Mouse (Mus musculus) gastrocnemius, postnatal 25 days (tissue): Measurements from ENCODE around the gene Otulin. TPM values are rescaled to one million over a fixed set of nuclear protein-coding genes. Genes with fewer than 3 reads are reported as not detected.

Source experiments
- DNase-seq: peaks from one replicate; pipeline ENCODE4 v3.0.0; 2022
- total RNA-seq, 2 experiments: library from RNA; stranded (reverse); gene quantifications; 1 replicate in 1 of 2; 2 replicates in 1 of 2; pipeline ENCODE4 v1.2.3; 2021

The Otulin gene
- total RNA-seq, 2 experiments from 2014 or later: 21.1 to 23.3 TPM

DNA sequence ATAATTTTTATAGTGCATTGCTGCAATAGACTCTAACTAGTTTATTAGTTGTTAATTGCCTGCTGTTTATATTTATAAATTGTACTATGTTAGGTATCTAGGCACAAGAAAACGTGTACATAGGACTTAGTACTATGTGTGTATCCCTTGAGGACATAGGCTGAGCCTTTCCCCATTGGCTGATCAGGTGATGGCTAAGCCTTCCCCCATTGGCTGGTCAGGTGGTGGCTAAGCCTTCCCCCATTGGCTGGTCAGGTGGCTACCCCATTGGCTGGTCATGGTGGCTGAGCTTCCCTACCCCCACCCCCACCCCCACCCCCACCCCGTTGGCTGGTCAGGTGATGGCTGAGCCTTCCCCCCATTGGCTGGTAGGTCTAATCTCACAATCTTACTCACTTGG, 50.6 kb downstream of the Otulin start:
- no peak for DNase-seq

DNA sequence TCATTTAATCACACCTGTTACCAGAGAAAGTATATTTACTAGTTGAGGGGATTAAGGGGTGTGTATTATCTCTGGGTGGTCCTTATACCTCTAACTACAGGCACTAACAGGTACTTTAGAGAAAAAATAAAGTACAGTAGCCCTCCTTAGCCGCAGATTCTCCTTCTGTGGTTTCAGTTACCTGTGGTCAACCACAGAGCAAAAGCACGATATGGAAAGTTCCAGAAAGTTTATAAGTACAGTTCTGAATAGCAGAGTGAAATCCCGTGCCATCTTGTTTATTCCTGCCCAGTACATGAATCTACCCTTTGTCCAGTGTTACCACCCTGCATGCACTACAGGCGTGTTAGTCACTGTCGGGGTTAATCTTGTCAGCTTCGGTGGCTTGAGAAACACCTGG, 51.6 kb downstream of the Otulin start:
- no peak for DNase-seq

GRCm38 (mm10) chr15:27577915-27578780, 52.3 kb downstream of the Otulin start:
- no peak for DNase-seq

DNA sequence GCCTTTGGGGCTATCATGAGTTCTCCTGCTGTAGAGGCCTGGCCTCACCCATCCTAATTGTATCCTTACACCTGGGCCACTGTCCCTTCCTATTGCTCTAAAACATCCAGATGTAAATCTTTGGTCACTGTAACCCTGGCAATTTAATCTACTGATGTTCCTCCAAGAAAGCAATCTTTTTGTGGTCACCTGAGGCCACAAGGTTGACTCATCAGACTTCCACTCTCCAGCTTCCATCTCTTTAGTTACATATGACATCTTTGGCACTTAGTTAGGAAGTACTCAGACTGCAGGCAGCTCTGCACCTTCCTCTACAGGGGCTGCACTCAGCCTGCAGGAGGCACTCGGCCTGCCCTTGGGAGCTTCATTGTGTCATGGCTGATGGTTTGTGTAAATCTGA, 53.6 kb downstream of the Otulin start:
- no peak for DNase-seq

DNA sequence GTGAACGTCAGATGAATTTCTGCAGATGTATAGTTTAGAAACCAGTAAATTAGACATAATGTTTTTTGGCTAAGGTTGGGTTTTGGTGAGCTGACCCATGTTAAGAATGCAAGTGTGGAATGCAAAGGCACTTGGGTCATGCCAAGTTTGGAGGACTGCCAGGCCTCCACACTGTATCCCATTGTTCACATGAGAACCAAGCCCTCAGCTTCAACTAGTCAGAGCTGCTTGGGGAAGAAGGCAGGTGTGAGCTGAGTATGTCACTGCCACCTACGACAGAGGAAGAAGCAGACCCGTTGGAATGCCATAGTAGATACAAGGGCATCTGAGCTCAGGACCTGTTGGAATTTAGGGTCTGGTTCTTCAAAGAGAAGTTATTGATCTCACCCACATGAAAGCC, 54.6 kb downstream of the Otulin start:
- DNase-seq: no peak

GRCm38 (mm10) chr15:27574992-27575781, 55.3 kb downstream of the Otulin start:
- DNase-seq: no peak

DNA sequence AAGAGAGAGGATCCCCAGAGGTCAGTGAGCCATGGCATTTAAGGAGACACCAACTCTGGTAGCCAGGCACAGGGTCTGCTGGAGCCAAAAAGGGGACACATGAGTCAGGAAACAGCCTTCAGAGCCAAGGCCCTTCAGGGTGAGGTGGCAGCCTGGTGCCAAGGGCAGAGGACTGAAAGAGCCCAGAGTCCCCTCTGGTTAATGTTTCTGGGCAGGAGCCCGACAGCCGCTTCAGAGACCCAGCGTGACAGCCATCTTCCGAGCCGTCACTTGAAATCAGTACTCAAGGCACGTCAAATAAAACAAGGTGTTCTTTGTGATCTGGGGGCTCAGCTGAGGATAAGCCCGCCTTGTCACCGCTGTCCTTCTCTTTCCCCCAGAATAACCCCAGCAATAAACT, 59.3 kb downstream of the Otulin start:
- peak; percentile 81 for DNase-seq

GRCm38 (mm10) chr15:27570385-27570784, 60.1 kb downstream of the Otulin start:
- no peak for DNase-seq

DNA sequence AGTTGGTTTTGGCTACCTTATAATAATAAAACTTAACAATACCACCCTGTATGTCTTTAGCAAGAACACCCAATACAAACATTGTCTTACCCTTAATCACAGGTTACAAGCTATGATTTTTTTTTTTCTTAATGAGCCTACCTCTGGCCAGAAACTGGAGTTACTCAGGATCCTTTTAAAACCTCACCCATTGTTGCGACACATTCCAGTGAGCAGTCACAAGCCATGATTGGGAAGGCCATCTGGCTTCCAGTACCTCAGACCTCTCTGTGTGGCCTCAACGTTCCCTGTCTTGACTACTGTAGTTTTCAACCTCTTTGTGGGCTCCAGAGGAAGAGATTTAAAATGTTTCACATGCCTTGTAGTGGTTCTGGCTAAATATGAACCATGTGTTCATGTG, 60.6 kb downstream of the Otulin start:
- DNase-seq: no peak

DNA sequence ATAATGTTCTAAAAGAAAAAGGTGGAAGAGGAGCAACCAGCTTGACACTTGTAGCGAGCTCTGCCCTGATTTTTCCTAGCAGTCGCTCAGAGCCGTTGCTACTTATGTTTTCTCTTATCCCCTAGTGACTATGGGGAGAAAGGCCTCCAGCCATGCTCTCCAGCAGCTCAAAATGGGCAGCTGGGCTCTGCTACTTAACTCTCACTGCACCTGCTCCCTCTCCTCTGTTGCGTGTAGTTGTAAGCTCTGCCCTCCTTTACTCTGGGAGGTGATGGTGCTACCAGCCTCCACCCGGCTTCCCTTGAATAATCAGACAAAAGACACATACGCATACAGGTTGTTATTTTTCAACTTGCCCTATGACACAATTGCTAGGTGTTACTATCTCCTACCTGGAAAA, 62.1 kb downstream of the Otulin start:
- DNase-seq: no peak

DNA sequence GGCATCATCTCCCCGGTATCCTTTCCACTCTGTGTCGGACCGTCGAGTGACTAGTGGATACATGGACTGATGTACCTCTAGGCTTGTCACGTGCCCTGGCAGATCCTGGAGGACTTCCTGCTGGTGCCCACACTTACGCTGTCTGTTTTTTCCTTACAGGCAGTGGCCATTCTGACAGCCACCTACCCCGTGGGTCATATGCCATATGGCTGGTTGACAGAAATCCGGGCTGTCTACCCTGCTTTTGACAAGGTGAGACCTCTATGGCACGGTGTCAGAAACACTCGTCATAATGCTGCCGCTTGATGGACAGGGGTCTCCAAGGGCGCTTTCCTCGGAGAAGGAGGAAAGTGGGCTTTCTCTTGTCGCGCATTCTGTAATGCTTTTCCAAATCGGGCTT, 63.1 kb downstream of the Otulin start:
- no peak for DNase-seq

DNA sequence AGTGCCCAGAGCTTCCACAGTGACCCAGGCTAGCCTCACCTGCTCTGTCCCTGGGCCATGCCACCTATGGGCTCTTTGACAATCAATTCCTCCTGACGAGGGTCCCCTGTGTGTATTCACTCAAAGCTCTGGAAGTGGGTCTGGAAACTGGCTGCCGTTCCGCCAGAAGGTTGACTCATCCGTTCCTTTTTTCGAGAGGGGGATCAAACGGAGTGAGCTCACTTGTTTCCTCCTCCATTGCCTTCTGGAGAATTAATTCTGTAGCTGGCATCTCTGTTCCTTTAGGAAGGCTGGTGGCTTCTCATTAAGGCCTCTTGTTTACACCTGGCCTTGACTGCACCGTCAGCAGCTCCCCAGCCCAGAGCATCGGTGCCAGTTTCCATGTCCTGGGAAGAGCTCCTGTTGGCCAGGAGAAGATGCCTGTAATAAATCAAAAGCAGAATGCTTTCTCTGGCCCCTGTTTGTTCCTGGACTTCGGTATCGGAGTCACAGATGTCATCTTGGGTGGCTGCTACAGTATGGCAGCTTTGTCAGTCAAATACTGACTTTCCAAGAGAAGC, 64.8 kb downstream of the Otulin start:
- peak; percentile 64 for DNase-seq

- DNase-seq: no peak
Measured at GRCm38 (mm10) chr15:27564106-27565100, 66.1 kb downstream of the Otulin start.

- DNase-seq: no peak
Measured at GRCm38 (mm10) chr15:27560315-27560714, 70.2 kb downstream of the Otulin start.

DNA sequence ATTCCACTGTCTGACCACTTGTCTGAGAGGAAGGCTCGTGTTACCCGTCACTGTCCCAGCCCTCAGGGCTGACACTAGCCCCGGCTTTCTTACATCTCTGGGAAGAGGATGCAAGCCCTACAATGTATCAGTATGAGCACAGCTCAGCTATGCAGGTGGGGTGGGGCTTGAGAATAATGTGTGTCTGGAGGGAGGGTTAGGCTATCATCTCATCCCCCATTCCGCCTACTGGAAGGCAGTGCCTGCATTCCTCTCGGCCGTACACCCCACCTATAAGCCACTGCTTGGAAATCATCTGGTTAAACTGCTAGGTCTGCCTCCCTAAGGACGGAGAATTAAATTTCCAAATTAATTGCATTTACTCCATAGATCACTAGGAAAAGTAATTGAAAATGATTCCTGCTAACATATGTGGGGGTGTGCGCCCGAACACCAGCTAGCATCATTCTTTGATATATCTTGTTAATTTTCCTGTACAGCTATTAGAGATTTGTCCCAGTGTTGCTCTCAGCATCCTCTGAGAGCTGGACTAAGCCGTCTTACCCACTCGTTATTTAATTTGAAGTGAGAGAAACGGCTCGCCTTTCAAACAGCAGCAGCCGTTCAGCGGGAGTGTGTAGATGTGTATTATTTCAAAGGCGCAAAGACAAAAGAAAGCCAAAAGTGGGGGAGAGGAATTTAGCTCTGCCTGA, 71.9 kb downstream of the Otulin start:
- DNase-seq: no peak

DNA sequence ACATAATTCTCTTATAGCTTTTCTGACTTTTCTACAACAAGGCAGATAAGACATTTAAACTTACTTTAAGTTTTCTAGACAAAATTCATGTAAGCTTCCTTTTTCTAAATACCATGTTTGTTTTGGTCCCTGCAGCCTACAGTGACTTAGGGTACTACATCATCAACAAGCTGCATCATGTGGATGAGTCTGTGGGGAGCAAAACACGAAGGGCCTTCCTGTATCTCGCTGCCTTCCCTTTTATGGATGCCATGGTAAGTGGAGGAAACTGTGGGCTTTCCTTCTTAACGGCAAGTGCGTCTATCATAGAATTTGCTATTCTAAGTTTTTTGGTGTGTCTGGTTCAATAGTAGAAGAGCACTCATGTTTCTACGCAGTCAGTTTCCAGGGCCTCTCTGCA, 76.9 kb downstream of the Otulin start:
- no peak for DNase-seq

DNA sequence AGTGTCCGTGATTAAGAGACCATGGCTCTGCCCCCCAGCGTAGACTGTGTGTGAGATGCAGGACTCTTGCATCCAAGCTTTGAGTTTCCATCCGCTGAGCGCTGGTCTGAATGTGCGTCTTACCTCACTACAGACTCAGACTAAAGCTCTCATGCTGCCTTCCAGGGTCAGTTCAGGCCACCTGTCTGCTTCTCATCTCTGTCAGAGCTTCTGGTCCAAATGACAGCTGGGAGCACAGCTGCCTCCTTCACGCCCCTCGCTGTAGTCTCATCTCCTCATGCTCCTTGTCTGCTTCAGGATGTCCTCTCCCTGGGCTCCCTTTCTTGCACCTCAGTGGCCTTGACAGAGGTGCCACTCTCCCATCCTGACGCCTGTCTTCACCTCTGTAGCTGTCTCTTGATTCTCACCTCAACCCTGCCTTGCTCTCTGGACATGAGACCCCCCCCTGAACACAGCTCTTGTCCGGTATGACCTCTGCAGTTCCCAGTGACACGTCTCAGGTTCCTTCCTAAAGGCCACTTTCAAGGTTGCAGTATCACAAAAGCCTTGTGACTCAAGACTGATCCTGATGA, 78.3 kb downstream of the Otulin start:
- no peak for DNase-seq

DNA sequence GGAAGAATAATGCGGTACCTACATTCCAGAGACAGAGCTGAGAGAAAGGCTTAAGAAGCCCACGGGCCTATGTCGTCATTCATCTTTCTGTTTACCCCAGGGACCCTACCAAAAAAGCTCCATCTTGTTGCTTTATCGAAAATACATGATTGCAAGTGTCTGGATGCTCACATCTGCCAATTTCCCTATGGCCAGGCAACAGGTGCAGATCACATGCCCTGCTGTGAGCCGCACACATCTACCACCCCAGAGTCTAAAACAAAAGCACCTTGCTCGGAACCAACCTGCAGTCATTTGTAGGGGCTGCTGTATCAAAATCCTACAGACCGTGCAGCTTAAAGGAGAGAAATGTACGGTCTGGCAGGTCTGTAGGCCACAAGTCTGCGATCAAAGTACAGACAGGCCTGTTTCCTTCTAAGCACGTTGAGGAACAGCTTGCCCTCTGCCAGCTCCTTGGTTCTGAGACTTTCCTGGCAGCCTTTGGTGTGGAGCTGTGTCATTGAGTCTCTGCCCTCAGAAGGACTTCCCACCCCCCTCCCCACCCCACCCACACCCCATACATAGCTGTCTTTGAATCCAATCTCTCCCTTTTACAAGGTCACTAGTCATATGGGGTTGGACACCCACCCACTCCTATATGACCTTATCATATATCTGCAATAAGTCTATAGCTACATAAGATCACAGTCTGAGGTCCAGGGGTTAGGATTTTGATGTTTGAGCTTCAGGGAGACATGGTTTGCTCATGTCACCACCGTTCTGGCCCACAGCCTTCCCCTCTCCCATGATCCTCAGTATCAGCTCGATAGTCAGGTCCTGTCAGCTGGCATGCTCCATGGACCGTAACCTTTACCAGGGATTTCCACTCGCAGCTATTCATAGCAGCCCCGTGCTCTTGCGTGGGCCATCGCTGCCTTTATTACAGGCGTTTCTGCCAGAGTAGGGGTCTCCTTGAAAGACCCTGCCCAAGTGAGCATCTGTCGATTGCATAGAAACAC, 79.1 kb downstream of the Otulin start:
- DNase-seq: peak; percentile 58

DNA sequence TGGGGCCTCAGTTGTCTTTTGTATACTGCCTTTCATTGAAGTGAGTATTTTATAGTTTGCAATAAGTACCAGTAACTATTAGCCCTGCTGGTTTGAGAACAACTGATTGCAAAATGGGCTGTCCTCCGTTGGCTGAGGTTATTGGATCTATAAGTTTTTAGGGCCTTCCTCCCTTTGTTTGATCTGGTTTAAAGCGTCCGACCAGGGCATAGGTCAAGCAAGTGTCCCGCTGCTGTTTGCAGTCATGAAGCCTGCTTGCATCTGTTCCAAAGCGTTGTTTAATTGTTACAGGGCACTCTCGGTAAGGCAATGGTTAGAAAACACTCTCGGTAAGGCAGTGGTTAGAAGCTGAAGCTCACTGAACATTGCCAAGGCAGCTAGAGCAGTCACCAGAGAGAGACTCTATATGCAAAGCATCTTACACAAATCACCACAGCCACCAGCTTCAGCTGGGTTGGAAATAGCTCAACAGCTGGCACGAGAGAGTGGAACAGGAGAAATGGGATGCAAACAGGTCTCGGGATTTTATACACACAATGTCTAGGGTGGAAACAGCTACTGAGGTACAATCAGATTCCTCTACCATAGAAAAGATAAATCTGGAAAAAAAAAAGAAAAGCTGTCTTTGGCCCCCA, 80.0 kb downstream of the Otulin start:
- DNase-seq: no peak
